Mouse (Mus musculus) testis, postnatal 10 days (tissue): ENCODE data around the gene Tgfb3.

Experiments
- DNase-seq: peaks from one replicate; pipeline ENCODE4 v3.0.0; 2021; ENCODE audit warnings: low spot score

The Tgfb3 gene

DNA sequence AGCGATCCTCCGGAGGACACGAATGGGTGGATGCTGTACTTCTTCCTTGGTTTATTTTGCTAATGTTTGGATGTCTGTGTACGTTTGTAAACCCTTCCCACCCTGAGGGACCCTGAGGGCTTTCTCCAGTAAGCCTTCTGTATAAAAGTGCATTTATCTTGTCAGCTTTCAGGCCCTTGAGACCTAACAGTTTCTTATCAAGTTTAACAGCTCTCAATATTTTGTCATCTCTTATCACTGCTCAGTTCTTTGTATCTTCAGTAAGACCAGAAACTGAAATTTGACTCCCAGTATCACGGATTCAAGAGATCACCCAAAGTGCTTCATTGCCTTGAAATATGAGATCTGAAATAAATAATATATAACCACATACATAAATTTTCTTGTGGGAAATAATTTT, 47.9 kb downstream of the Tgfb3 start:
- DNase-seq: no peak

DNA sequence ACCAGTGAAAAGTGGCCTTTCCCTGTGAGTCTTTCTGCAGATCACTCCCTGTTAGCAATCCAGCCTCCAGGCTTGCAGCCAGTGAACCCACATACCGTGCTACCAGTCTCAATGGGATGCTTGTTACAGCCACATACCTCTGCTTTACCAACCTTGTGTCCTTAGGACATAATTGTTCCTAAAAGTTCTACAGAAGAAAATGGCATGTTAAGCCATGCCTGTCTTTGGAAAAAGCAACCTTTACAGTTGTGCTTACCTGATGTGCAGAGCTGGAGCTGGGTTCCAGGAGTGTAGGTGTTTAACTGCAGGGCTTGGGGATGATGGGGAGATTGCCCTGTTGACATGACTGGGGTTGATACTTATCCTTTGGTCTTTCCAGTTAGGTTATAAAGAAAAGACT, 51.1 kb downstream of the Tgfb3 start:
- DNase-seq: no peak

DNA sequence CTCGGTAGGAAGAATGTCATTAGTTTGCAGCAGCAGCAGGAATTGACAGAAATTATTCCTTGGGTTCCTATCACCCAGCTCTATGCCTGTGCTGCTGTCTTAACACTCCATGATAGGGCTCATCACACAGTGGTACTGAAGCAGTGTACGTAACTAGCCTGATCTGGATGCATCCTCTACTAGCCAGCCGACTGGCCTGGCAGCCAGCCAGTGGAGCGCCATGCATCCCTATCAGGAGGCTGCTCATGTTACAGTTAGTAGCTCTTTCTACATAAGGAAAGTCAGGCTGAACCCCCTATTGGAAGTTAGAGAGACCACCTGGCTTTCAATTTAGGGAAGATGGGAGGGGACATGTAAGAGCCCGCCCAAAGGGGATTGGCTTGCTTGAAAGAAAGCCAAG, 51.8 kb downstream of the Tgfb3 start:
- no peak for DNase-seq

DNA sequence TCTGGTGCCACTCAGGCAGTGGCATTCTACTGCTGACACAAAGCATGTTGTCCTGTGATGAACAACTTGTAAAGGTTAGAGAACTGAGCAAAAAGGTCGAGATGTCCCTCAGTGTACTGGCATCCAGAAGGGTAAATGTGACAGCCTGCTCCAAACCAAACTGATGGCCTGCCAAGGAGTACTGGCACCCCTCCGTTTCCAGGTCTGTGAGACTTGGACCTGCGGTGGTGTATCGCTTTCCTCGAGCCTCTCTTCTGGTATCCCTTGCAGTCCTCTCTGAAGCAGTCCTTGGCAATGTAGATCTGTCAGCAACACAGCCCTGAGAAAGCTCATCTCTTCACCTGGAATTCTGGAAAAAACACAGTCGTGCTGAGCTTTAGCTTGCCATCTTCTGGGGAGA, 53.4 kb downstream of the Tgfb3 start:
- no peak for DNase-seq

DNA sequence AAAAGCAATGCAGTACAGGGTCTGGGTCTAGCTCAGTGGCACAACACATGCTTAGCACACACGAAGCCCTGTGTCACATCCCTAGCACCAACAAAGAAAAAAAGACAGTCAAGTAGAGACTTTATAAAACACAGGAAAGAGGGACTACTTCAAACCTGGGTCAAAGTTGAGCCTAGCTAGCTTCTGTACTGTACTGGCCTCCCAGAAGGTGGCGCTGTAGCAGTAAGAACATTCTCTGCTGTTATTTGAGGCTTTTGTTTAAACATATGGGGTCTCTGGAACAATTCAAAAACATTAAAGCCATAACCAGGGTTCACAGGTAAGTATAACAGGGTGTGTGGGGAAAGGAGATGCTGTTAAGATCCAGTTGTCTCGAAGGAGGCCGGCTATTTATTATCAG, 54.4 kb downstream of the Tgfb3 start:
- DNase-seq: peak; percentile 70

DNA sequence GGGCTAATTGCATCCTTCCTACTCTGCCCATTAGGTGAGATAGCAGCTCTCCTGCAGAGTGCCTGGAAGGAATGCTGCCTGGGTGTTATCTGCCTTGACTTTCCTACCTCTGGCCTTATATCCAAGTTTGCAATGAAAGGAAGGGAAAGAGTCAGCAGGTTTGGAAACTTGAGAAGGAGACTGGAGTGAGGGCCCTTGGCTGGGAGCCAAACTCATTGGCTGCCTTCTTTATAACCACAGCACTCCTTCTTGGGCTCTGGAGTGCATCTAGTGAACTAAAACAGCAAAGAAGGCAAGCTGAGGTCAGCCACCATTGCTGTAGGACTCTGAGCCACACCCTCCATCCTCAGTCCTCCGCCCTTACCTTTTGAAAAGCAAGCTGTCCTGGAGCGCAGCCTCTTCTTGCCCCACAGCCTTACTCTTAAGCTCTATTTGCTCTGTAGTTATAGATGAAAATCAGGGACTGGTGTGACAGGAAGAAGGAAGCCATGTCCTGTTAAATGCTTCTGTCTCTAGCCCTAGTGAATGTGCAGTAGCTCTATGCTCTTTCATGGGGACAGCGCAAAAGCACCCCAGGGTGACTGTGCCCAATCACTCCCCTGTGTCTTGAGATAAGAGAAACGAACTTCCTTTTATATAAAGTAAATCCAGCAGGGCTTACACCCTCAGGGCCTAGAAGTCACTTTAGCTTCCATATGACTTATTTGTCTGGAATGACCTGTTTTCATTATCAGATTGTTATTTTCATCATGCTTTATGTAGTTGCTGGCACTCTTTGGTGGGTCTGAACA, 55.6 kb downstream of the Tgfb3 start:
- peak; percentile 64 for DNase-seq

DNA sequence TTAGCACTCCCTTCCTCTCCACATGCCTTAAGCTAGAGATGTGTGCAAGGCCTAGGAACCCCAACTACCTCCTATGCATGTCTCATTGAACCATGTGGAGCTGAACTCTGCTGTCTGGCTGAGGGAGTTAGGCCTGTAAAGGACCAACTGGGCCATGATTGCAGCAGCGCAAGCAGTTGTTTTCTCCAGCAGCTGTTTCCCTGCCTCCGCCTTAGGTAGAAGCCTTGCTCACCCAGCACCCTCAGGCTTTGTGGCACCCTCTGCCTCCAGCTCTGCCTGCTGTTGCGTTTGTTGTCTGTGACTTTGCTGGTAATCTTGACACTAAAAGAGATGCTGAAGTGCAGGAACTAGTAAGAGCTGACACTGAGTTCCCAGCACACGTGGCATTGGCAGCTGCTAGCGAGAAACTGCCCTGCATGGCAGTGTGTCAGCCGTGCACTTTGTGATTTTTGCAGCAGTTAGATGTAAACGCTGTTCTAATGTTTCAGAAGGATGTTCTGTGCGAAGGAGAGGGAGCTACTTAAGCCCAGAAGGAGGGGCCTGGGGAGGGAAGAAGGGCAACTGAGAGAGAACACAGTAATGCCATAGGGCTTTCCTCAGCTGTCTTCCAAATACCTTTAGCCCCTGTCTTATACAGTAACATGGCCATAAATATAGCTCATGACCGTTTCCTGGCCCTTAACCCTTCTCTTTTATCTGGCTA, 56.4 kb downstream of the Tgfb3 start:
- DNase-seq: no peak

DNA sequence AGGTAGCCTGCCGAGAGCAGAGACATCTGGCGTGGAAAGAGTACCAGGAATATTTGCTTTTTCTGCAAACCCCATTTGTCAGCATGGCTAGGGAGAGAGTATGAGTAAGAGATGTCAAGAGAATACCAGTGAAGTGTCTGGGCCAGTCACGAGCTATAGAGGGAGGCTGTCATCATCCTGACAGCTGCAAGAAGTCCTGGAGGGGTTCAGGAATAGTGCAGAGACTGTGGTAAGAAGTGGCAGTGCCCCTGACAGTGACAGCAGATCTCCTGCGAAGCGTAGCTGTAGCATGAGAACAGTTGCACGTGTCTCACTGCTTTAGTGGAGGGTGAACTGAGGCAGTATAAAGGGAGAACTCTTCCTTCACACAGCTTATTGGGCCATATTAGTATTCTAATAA, 57.3 kb downstream of the Tgfb3 start:
- no peak for DNase-seq

DNA sequence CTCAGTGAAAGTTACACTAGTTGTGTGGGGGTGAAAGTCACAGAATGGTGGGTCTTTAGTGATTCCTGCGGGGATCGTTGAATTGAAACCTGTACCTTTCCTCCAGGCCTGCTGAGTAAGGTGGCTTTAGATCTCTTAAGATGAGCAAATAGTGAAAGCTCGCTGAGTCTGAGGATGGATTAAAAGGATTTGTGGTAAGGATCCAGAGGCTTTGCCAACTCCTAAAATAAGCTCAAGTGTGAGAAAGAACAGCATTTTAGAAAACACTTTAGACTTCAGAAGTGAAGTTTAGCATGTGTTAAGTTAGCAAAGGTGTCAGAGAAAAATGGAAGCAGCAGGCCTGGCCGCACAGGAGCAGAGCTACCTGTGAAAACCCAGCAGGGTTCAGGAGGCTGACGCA, 61.5 kb downstream of the Tgfb3 start:
- DNase-seq: no peak

DNA sequence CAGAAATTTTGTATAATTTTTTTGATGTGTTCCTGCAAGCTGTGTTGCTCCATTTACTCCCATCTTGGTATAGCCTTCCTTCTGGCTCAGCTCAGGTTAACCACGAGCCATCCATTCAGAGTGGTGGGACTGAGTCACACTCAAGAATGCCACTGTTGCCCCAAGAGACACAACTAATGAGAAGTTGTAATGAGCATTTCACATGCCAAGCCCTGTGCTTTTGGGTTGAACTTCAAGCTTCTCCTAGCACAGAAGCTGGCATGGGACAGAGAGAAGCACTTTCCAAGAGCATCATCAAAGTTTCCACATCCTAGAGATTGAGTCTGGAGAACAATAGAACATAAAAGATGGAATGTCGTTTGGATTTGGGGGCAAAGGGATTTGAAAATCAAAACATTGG, 63.7 kb downstream of the Tgfb3 start:
- DNase-seq: no peak

DNA sequence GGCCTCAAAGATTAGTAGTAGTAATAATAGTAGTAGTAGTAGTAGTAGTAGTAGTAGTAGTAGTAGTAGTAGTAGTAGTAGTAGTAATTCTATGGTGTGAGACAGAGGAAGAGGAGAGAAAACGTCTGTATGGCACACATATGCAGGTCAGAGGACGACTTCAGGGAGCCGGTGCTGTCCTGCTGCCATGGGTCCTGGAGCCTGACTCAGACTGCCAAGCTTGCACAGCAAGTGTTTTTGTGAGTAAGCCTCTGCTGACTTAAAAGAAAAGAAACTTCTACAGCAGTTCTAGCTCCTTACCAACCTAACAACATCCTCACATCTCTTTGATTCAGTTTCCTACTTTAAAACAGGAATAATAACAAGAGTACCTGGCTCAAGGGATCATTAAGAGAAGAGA, 64.2 kb downstream of the Tgfb3 start:
- DNase-seq: no peak

DNA sequence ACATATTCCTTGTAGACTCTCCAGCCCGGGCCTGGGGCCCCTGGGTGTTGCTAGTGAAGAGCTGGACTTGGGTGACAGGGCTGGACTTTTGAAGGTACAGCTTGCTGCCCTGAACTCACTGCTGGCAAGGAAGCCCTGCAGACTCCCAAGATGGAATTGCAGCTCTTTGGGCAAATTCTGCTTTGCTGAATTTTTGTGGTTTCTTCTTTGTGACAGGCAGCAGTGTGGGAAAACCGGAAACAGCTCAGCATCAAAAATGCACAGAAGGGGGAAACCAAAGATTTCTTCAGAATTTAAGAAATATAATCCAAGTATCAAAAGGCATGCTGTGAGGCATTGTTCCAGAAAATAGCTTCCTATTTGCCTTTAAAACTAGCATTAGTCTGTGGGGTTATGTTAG, 64.7 kb downstream of the Tgfb3 start:
- no peak for DNase-seq

DNA sequence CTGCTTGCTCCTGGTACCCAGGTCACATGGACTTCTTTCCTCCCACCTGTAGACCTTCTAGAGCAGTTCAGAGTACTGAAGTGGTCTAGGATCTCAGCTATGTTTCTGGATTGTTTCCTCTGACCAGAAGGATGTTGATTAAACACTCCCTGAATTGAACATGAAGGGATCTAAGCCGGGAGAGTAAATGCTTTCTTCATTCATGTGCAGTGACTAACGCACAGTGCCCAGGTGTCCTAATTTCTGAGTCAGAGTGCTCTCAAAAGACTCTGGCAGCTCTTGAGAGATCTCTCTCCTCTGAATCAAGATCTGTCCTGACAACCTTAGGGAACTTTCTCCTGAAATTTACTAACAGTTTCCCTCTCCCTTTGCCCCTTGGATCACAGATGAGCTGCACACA, 66.6 kb downstream of the Tgfb3 start:
- DNase-seq: no peak

DNA sequence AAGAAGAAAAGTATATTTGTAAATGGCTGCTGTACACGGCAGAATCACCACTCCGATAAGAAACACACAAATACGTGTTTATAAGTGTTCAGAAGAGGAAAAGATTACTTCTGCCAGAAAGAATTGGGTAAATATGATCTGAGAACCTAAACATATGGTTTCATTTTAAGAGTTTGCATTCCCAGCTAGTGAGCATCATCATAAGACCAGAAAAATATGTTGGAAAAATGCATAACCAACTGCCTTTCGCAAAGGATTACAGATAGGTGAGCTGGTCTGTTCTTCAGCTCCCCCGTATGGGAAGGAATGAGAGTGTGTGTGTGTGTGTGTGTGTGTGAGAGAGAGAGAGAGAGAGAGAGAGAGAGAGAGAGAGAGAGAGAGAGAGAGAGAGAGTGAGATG, 68.2 kb downstream of the Tgfb3 start:
- DNase-seq: no peak

DNA sequence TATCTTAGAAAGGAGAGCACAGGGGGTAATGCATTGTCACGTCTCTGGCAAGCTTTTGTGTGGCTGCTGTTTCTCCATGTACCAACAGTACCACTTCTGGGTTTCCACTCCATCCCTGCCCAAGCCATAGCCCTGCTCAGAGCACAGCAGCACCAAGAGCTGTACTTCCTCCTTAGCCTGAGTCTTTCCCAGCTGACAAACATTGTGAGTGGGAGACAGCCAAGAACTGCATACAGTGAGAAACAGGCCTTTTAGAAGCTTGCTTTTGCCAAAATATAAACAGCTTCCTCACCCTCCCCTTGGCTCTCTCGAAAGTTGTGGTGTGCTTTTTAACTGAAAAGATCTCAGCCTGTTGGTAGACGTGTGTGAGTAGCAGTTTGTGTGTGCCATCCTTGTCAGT, 71.5 kb downstream of the Tgfb3 start:
- no peak for DNase-seq
